Mouse (Mus musculus) bone marrow, adult 2 months (tissue): ENCODE data around the gene Dagla. TPM values are rescaled to one million over a fixed set of nuclear protein-coding genes. Genes with fewer than 3 reads are reported as not detected.

Experiments
- H3K27ac ChIP-seq: fragments of 200-500 bp; 2 replicates; pipeline ENCODE4 v1.5.1; 2012; ENCODE audit warnings: low read depth, mild to moderate bottlenecking, control low read depth, inconsistent platforms, low read length; ENCODE audit not compliant: control insufficient read depth, poor library complexity, insufficient read depth
- H3K4me1 ChIP-seq: fragments of 200-500 bp; 2 replicates; pipeline ENCODE4 v1.6.1; 2011; ENCODE audit warnings: low read length; ENCODE audit not compliant: control insufficient read depth, insufficient read depth
- H3K4me3 ChIP-seq: fragments of 200-500 bp; replicated peaks from 2 replicates; pipeline ENCODE3; 2011; ENCODE audit warnings: mild to moderate bottlenecking, low read depth, low read length, control low read depth; ENCODE audit not compliant: control insufficient read depth
- CTCF ChIP-seq: fragments of 200-500 bp; IDR thresholded peaks from 2 replicates; pipeline ENCODE4 v1.5.1; 2011; ENCODE audit warnings: low read length, control low read depth; ENCODE audit not compliant: control insufficient read depth, insufficient read depth
- POLR2A ChIP-seq: fragments of 200-500 bp; IDR thresholded peaks from 2 replicates; pipeline ENCODE4 v1.6.1; 2011; ENCODE audit warnings: low read depth, mild to moderate bottlenecking, control low read depth, low read length, borderline replicate concordance; ENCODE audit not compliant: control insufficient read depth
- WGBS: fragments of 180-500 bp; shearing (Covaris S2); methylation state at CpG from one replicate; pipeline ENCODE4 v1.1.7; 2018; 5-methylcytosine and 5-hydroxymethylcytosine counted together
- polyA plus RNA-seq: library from polyadenylated mRNA; stranded (reverse); fragments of >200 nt; gene quantifications from 2 replicates; pipeline ENCODE4 v1.2.4, GENCODE M21; 2011; ENCODE audit warnings: low replicate concordance; ENCODE audit not compliant: missing spikeins, insufficient read depth, insufficient read length

The Dagla gene
- polyA plus RNA-seq, 1 experiment, result not detected

- Histone ChIP-seq H3K27ac (no peak overlapping the region), H3K4me3 (no peak overlapping the region), H3K4me1 (no peaks in the 10 kb centered on the region)
- no peak for TF ChIP-seq CTCF
- no peak for TF ChIP-seq POLR2A
- WGBS, result 60% methylated on average over 4 of the region's 4 CpGs
Measured at GRCm38 (mm10) chr19:10221585-10221984, 83.1 kb downstream of the Dagla start.

- no peak for TF ChIP-seq CTCF
- TF ChIP-seq POLR2A, result no peak
- no peak overlapping the region for H3K27ac ChIP-seq
- no peaks in the 10 kb centered on the region for H3K4me1 ChIP-seq
- no peak overlapping the region for H3K4me3 ChIP-seq
- 84% methylated on average over 6 of the region's 6 CpGs for WGBS
Measured at GRCm38 (mm10) chr19:10219593-10219992, 85.1 kb downstream of the Dagla start.

GRCm38 (mm10) chr19:10219108-10219507, 85.6 kb downstream of the Dagla start:
- no peak overlapping the region for H3K27ac ChIP-seq
- TF ChIP-seq POLR2A (no peak), CTCF (peak; percentile 43)
- no peaks in the 10 kb centered on the region for H3K4me1 ChIP-seq
- 34% methylated on average over 3 of the region's 3 CpGs for WGBS
- H3K4me3 ChIP-seq, result no peak overlapping the region

DNA sequence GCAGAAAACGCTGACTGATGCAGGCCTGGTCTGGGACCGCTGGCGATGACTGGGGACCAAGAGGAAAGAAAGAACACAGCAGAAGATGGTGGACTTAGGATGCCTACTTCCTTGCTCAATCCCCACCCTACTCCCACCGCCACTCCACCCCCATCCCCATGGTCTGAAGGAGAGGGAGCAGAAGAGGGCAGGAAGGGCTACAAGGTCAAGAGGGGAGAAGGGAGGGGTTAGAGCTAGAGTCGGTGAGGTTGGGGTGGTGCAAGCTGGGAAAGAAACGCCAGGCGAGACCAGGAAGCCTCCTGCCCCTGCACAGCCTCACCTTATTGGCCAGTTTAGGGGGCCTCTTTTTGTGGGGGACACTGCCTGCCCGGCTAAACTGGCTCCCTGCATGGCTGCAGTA, 88.6 kb downstream of the Dagla start:
- H3K4me3 ChIP-seq, result no peak overlapping the region
- WGBS, result 64% methylated on average over 8 of the region's 8 CpGs

DNA sequence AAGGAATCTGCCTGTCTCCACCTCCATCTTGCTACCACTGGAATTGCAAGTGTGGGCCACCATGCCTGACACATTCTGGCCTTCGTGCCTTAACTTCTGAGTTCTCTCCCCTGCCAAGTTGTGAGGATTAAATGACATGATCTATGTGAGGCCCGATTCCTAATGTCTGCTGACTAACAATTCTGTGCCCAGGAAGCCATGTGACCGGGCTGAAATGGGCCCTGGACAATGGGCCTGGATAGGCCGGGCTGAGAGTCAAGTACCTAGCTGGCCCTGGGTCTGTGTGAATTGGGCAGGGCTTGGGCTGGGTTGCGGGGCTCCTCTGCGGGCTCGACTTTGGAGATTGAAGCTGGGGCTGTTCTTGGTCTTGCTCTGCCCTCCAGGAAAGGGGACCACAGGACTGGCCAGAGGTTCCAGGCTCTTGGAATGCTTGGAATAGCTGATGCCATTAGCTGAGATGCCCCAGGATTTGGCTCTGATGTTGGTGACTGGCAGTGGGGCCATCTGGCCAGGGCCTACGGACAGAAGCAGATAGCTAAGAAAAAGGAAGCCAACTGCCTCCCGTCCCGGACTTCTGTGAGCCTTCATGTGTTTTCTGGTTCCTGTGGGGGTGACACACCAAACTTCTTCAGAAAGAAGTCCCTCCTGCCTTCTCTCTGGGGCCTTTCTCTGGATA, 90.7 kb downstream of the Dagla start:
- no peak overlapping the region for H3K4me3 ChIP-seq
- H3K27ac ChIP-seq, result no peak overlapping the region
- no peaks in the 10 kb centered on the region for H3K4me1 ChIP-seq
- 79% methylated on average over 10 of the region's 10 CpGs for WGBS
- TF ChIP-seq POLR2A, result no peak
- no peak for TF ChIP-seq CTCF

More for the DNA sequence above, 88.6 kb downstream of the Dagla start:
- TF ChIP-seq POLR2A (no peak), CTCF (no peak)
- Histone ChIP-seq H3K27ac (no peak overlapping the region), H3K4me1 (no peaks in the 10 kb centered on the region)

GRCm38 (mm10) chr19:10210885-10211284, 93.8 kb downstream of the Dagla start:
- Histone ChIP-seq H3K4me3 (no peak overlapping the region), H3K27ac (no peak overlapping the region), H3K4me1 (no peaks in the 10 kb centered on the region)
- TF ChIP-seq CTCF (no peak), POLR2A (no peak)
- 64% methylated on average over 4 of the region's 4 CpGs for WGBS

- Histone ChIP-seq H3K27ac (no peak overlapping the region), H3K4me1 (no peaks in the 10 kb centered on the region; the same call in 1 of the 2 replicates), H3K4me3 (no peak overlapping the region)
- WGBS, result 77% methylated on average over 3 of the region's 3 CpGs
- TF ChIP-seq CTCF (no peak), POLR2A (no peak)
Measured at GRCm38 (mm10) chr19:10208851-10209250, 95.8 kb downstream of the Dagla start.

DNA sequence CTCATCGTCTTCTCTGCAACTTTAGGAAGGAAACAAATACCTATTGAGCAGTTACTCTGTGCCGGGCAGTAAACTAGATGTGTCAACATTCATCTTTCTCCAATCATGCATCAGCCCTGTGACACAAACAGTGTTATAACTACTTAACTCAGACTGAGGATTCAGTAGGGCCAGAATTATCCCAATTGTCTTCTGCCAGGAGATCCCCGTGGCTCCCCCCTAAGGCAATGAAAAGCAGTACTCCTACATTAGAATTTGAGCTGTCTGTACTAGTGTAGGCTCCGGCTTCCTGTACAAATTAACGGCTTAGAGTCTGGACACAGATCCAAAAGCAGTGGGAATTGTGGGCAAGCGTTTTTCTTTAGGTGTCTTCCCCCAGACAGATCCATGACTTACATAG, 99.6 kb downstream of the Dagla start:
- 64% methylated on average over 6 of the region's 6 CpGs for WGBS
- Histone ChIP-seq H3K4me3 (no peak overlapping the region), H3K4me1 (no peaks in the 10 kb centered on the region; the same call in 1 of the 2 replicates), H3K27ac (no peak overlapping the region)
- TF ChIP-seq CTCF (no peak), POLR2A (no peak)
